Mouse (Mus musculus) CD4-positive naive resting alpha-beta T cell, adult 76 days (primary cell): Measurements from ENCODE around the gene 1600002K03Rik. TPM values are rescaled to one million over a fixed set of nuclear protein-coding genes. Genes with fewer than 3 reads are reported as not detected.

ENCODE experiments used
- total RNA-seq: library from RNA; stranded (reverse); gene quantifications from one replicate; pipeline ENCODE4 v1.2.4, GENCODE M21; 2023

Gene 1600002K03Rik
- 14.7 TPM for total RNA-seq

DNA sequence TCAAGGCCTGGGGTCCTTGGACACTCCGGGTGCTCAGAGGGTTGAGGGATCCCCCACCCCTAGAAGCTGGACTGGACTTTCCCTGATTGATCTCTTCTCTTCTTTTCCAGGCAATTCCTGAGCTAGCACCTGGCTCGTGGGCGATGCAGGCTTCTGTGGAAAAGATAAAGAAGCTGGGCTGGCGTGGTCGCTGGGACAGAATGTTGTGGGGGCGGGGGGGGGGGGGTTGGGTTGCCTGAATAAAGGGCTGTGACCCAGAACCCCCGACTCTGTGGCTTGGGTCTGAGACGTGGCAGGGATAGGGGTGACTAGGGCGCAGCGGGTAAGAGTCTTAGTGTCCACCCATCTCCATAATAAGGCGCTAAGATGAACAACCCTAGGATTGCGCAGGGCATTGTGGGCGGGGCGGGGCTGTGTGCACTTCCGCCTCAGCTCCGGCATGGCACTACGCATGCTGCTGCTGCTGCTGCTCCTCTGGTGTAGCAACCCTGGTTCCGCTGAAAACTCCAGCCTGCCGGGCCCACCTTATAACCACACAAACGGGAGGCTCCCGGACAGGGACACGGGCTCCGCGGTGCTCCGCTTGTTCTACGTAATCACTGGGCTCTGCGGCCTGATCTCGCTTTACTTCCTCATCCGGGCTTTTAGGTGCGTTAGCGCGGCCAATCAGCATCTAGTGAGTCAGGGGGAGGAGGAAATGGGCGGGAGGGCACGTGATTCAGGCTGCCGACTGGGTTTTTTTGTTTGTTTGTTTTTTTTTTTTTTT is at the start of gene 1600002K03Rik:
1600002K03Rik (plus strand) TSS at position 418 of the 766 bp plus-strand sequence.

DNA sequence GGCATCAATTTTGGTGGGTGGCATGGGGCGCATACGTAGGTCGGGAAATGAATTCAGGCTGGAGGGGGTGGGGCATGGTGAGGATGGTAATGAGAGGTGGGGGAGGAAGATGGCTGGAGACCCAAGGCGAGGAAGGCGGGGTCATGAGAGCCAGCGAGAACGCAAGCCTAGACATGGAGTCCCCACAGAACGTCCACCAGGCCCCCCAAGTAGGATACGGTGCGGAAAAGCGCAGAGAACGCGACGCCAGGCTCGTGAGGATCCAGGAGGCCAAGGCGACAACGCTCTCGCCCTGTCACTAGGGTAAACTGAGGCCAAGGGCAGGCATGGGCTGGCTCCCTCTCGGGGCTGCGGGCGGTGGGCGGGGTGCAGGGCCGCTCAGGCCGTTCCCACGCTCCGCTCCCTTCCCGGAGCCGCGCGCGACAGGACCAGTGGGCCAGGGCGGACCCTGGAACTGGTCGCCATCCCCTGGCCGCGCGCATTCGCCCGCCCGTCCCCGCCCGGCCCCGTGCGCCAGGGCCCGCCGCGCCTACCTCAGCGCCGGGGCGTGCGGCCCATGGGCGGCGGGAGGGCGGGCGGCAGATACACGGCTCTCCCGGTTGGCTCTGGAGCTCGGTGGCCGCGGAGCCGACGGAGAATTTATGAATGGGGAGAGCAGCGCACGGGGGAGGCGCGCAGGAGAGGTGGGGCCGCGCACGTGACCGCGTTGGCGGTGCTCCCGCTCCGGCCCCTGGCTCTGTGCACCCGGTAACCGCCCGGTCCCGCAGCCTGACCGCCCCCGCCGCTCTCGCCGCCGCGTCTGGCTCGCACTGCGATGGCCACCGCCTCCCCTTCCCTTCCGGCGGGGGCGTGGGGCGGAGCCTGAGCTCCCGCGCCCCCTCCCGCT is 33.9 kb upstream of the 1600002K03Rik start, which contains the start of gene Atp5d:
Atp5d (plus strand) TSS at position 80 of the 886 bp plus-strand sequence.

DNA sequence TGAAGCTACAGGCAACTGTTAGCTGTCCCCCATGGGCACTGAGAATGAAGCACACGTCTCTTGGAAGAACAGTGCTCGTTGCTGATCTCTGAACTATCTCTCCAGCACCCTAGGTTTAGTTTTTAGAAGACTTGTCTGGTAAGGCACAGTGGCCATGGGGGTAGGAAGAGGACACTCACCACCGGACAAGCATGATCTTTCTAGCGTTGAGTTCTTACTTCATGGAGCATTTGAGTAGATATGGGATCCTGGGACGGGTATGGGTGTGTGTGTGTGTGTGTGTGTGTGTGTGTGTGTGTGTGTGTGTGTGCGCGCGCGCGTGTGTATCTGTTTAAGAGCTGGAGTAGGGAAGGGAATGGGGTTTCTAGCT is 32.1 kb upstream of the 1600002K03Rik start, which contains the start of gene Cbarp:
Cbarp (minus strand) TSS at position 170 of the 370 bp plus-strand sequence.

DNA sequence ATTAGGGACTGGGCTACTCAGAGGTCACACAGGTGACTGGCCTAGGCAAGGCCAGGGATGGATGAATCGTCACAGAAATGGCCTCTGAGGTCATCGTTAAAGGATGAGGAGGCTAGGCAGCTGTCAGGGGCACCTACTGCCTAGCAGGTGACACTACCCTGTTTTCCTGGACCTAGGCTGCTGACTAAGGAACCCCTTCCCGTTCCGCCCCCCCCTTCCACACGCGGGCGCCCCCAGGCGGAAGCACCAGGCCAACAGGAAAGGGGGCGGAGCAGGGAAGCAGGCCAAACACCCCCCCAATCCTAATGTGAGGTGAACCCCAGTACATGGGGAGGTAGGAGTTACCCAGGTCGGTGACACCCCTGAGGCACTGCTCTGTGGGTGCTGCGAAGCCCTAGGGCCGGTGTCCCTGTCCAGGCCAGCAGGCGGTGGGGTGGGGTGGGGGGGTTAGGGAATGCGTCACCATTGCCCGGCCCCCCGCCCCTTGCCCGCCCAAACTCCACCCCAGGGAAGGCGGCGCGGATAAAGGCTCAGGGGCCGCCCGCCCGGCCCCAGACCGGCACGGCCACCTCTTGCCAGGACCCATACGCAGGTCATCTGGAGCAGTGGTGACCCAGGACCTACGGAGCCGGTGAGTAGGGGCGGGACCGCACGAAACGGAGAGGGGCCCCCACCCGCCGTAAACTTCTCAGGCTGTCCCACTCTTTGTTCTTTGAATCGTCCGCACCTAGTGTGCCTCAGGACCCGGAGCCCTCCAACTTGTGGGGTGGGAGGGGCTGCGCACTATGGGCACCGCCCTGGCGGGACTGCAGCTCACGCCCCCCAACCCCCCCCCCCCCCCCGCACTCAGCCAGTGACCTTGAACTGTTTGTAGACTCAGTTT is 24.8 kb upstream of the 1600002K03Rik start, which contains the start of gene Midn:
Midn (plus strand) TSS at position 554 of the 883 bp plus-strand sequence.

DNA sequence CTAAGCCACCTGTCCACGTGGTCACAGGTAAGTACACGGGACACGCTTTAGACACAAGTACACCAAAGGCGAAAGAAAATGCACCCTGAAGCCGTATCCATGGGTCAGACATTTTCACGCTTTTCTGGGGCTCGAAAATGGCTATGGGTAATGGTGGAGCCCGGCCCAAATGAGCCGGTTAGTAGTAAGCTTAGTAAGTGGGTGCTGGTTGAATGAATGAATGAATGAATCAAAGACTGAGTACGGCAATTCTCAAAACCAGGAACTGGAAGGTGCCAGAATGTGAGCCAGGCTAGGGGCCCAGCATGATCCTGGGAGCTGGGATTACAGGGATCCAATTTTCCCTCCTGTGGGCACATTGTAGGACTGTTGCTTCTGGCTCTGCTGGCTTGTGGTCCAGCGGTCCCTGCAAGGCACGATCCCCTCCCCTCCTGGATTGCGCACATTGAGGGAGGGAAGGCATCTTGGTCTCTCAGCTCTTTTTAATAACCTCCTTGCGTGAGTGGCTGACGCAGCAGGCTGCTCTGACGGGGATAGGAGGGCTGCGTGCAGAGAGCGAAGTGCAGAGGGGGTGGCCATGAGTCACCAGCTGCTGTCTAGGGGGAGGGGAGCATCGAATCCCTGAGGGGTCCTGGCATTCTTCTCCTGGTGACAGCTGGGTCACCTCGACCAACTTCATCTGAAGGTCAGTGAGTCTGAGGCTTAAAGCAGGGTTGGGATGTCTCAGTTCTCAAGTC is 7.2 kb upstream of the 1600002K03Rik start, which contains the start of gene Cirbp:
Cirbp (plus strand) TSS at position 594 of the 737 bp plus-strand sequence.

DNA sequence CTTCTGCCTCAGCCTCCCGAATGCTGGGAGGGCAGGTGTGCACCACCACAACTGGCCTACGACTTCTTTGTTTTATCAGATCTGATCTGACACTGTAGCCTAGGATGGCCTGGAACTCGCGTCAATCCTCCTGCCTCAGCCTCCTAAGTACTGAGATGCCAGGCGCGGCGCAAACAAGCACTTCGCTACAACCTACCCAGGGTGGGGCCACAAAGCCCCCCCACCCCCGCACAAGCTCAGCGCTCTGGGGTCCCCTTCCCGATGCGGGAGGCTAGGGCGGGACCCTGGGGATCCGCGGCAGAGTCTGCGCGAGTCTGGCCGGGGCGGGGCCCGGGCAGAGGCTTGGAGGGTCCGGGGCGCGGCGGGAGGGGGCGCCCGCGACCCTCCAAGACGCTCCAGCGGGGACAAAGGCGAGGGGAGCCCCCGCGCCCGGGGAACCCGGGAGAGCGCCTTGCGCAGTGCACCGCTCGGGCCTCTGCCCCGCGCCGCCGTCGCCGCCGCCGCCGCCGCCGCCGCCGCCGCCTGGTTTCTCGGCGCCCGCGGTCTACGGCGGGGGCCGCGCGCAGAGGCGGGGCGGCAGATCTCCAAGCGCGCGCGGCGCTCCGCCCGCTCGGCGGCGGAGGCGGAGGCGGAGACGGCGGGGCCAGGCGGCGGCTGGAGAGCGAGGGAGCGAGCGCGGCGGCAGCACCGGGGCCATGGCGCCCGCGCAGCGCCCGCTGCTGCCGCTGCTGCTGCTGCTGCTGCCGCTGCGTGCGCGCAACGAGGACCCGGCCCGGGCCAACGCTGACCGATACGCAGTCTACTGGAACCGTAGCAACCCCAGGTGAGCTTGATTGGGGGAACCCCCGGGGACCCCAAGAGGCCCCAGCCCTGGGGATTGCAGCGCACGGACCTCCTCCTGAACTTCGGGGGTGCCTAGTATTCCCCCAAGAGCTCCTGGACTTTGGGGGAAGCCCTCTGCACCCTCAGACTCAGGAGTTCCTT is 6.6 kb downstream of the 1600002K03Rik start, which contains the start of gene Efna2:
Efna2 (plus strand) TSS at position 415 of the 984 bp plus-strand sequence.

Other genes starting within 250 kb of the 1600002K03Rik start
- 7.9 TPM for gene Arid3a, start 245.9 kb upstream of the 1600002K03Rik start, total RNA-seq
- gene Wdr18, start 212.8 kb upstream of the 1600002K03Rik start, total RNA-seq = 61.8 TPM
- gene Grin3b, start 202.2 kb upstream of the 1600002K03Rik start, total RNA-seq = 0.18 TPM
- 154 TPM for gene Tmem259, start 188.6 kb upstream of the 1600002K03Rik start, total RNA-seq
- gene Cnn2, start 184.4 kb upstream of the 1600002K03Rik start, total RNA-seq = 387 TPM
- gene Abca7, start 176.4 kb upstream of the 1600002K03Rik start, total RNA-seq = 68.3 TPM
- gene Arhgap45, start 156.3 kb upstream of the 1600002K03Rik start, total RNA-seq = 890 TPM
- 50.1 TPM for gene Polr2e, start 133.1 kb upstream of the 1600002K03Rik start, total RNA-seq
- gene Gpx4, start 125.8 kb upstream of the 1600002K03Rik start, total RNA-seq = 134 TPM
- gene Sbno2, start 67.4 kb upstream of the 1600002K03Rik start, total RNA-seq = 115 TPM
- 140 TPM for gene Stk11, start 57.1 kb upstream of the 1600002K03Rik start, total RNA-seq
- gene Atp5d, start 34.3 kb upstream of the 1600002K03Rik start, total RNA-seq = 152 TPM
- 51.8 TPM for gene Cbarp, start 32.1 kb upstream of the 1600002K03Rik start, total RNA-seq
- gene Midn, start 24.7 kb upstream of the 1600002K03Rik start, total RNA-seq = 88.1 TPM
- 229 TPM for gene Cirbp, start 7.0 kb upstream of the 1600002K03Rik start, total RNA-seq
- 0.44 TPM for gene Efna2, start 6.5 kb downstream of the 1600002K03Rik start, total RNA-seq
- 70.1 TPM for gene Mum1, start 53.5 kb downstream of the 1600002K03Rik start, total RNA-seq
- gene Ndufs7, start 76.2 kb downstream of the 1600002K03Rik start, total RNA-seq = 83.2 TPM
- not detected for gene Gamt, start 88.1 kb downstream of the 1600002K03Rik start, total RNA-seq
- 199 TPM for gene Dazap1, start 88.5 kb downstream of the 1600002K03Rik start, total RNA-seq
- 4,176 TPM for gene Rps15, start 119.5 kb downstream of the 1600002K03Rik start, total RNA-seq
- gene Apc2, start 123.0 kb downstream of the 1600002K03Rik start, total RNA-seq = 0.06 TPM
- gene 2310011J03Rik, start 147.6 kb downstream of the 1600002K03Rik start, total RNA-seq = 21.3 TPM
- gene Pcsk4, start 156.6 kb downstream of the 1600002K03Rik start, total RNA-seq = 2.0 TPM
- not detected for gene Reep6, start 157.0 kb downstream of the 1600002K03Rik start, total RNA-seq
- not detected for gene Adamtsl5, start 175.5 kb downstream of the 1600002K03Rik start, total RNA-seq
- not detected for gene Plk5, start 183.5 kb downstream of the 1600002K03Rik start, total RNA-seq
- 9.0 TPM for gene Mex3d, start 214.7 kb downstream of the 1600002K03Rik start, total RNA-seq
- 81.1 TPM for gene Mbd3, start 226.6 kb downstream of the 1600002K03Rik start, total RNA-seq
- gene Uqcr11, start 233.9 kb downstream of the 1600002K03Rik start, total RNA-seq = 47.1 TPM